Mouse (Mus musculus) neural tube, embryonic 13.5 days (tissue): ENCODE results near the gene Dnah17. TPM values are rescaled to one million over a fixed set of nuclear protein-coding genes. Genes with fewer than 3 reads are reported as not detected.

ENCODE experiments used
- microRNA-seq: library from miRNA; unstranded; fragments of <30 nt; microRNA quantifications from one replicate; pipeline ENCODE4, GENCODE M21; 2016
- polyA plus RNA-seq: library from polyadenylated mRNA; unstranded; fragments of >200 nt; fragmentation: Nextera tagmentation; extraction: Ambion mirVana; gene quantifications from 2 replicates; pipeline ENCODE4 v1.2.1, GENCODE M21; 2015

Gene Dnah17
- polyA plus RNA-seq, 1 experiment from 2014 or later, result 0.22 TPM

Small RNA genes within 50 kb of the gene (microRNA-seq; reads per million reads assigned to microRNA genes)
- not detected for gene Mir6933

Other genes with a start within 250 kb of the Dnah17 start
- gene Socs3, start 160.6 kb downstream of the Dnah17 start, polyA plus RNA-seq, result 7.8 and 8.7 TPM in 2 replicates
- 46.9 and 49.0 TPM in 2 replicates for gene Pgs1, start 144.3 kb downstream of the Dnah17 start, polyA plus RNA-seq
- gene Cyth1, start 118.0 kb upstream of the Dnah17 start, polyA plus RNA-seq, result 24.4 and 25.2 TPM in 2 replicates
- gene Usp36, start 159.6 kb upstream of the Dnah17 start, polyA plus RNA-seq, result 15.6 and 17.9 TPM in 2 replicates
- gene Cep295nl, start 211.9 kb upstream of the Dnah17 start, polyA plus RNA-seq, result 0.13 TPM in 1 of 2 replicates, not detected in the other
- 56.4 and 57.5 TPM in 2 replicates for gene Timp2, start 225.1 kb upstream of the Dnah17 start, polyA plus RNA-seq